19 mouse cellular contexts compared by ENCODE assay signal in genomic region chr13:102912867-102913266, GRCm38 (mm10).
DNase-seq lines count a peak whose midpoint lies in the region; ATAC-seq and TF ChIP-seq lines count a peak whose summit lies in the region.
"Had no signal": no experiment of that assay in that cellular context is flagged by ENCODE, and none has a peak within 500 bp of the region (broad histone marks: within the 10 kb centered on the region; RNA-seq: fewer than 3 reads in every experiment).

No protein-coding gene starts in this region.

- no peaks in the 10 kb centered on the region for H3K36me3 ChIP-seq in hindbrain, postnatal 0 days (ENCODE audit: insufficient read depth, low read length)
- H3K36me3 ChIP-seq in hindbrain, embryonic 16.5 days (ENCODE audit: control insufficient read depth, insufficient read depth, low read length): no peaks in the 10 kb centered on the region
- H3K36me3 ChIP-seq in neural tube, embryonic 14.5 days (ENCODE audit: control insufficient read depth, insufficient read depth, low read length): no peaks in the 10 kb centered on the region
- H3K36me3 ChIP-seq: embryonic facial prominence, embryonic 15.5 days; forebrain, embryonic 10.5 days had no signal

- no peak overlapping the region for H3K9ac ChIP-seq in hindbrain, postnatal 0 days (replicated peaks; ENCODE audit: low read length)
- H3K9ac ChIP-seq in hindbrain, embryonic 16.5 days (ENCODE audit: low read depth, low read length): no peak overlapping the region
- H3K9ac ChIP-seq in neural tube, embryonic 14.5 days (replicated peaks; ENCODE audit: low read depth, low read length): no peak overlapping the region
- H3K9ac ChIP-seq: embryonic facial prominence, embryonic 15.5 days; heart, embryonic 12.5 days had no signal

- no peak overlapping the region for H3K4me2 ChIP-seq in hindbrain, postnatal 0 days (ENCODE audit: low read depth, low read length)
- H3K4me2 ChIP-seq in hindbrain, embryonic 16.5 days (ENCODE audit: low read length): no peak overlapping the region
- no peak overlapping the region for H3K4me2 ChIP-seq in neural tube, embryonic 14.5 days (ENCODE audit: low read depth, low read length)
- H3K4me2 ChIP-seq: embryonic facial prominence, embryonic 15.5 days; heart, embryonic 12.5 days had no signal

- no peak for ATAC-seq in hindbrain, postnatal 0 days
- ATAC-seq in hindbrain, embryonic 16.5 days: no peak
- ATAC-seq in neural tube, embryonic 14.5 days (ENCODE audit: low read depth): no peak
- ATAC-seq: forebrain, embryonic 14.5 days had no signal

- no peaks in the 10 kb centered on the region for H3K9me3 ChIP-seq in hindbrain, postnatal 0 days (ENCODE audit: low read length)
- H3K9me3 ChIP-seq in hindbrain, embryonic 16.5 days (ENCODE audit: control insufficient read depth, low read length): 0 out of 2 replicates have a peak, but pooled peaks cover 2% of the 10 kb centered on the region
- no peaks in the 10 kb centered on the region for H3K9me3 ChIP-seq in neural tube, embryonic 14.5 days (ENCODE audit: control insufficient read depth, low read length)
- H3K9me3 ChIP-seq: embryonic facial prominence, embryonic 15.5 days; forebrain, embryonic 10.5 days; heart, embryonic 12.5 days had no signal

- no peak for TF ChIP-seq CTCF in hindbrain, postnatal 0 days (IDR thresholded peaks at IDR 0.05; ENCODE audit: low read depth)

- no peak overlapping the region for H3K4me3 ChIP-seq in hindbrain, postnatal 0 days (ENCODE audit: low read length)
- no peak overlapping the region for H3K4me3 ChIP-seq in hindbrain, embryonic 16.5 days (ENCODE audit: low read length)
- no peak overlapping the region for H3K4me3 ChIP-seq in neural tube, embryonic 14.5 days (ENCODE audit: low read depth, low read length)
- H3K4me3 ChIP-seq: embryonic facial prominence, embryonic 15.5 days; erythroblast, embryonic 14.5 days; forebrain, embryonic 10.5 days; heart, adult 2 months; heart, embryonic 12.5 days had no signal

- H3K4me1 ChIP-seq in hindbrain, postnatal 0 days (ENCODE audit: insufficient read depth, low read length): no peaks in the 10 kb centered on the region
- H3K4me1 ChIP-seq in hindbrain, embryonic 16.5 days (ENCODE audit: control insufficient read depth, insufficient read depth, low read depth, low read length): no peaks in the 10 kb centered on the region
- no peaks in the 10 kb centered on the region for H3K4me1 ChIP-seq in neural tube, embryonic 14.5 days (ENCODE audit: control insufficient read depth, insufficient read depth, low read length)
- H3K4me1 ChIP-seq: embryonic facial prominence, embryonic 15.5 days had no signal

- peak; percentile 69 for DNase-seq in heart, adult 11 months
- no peak for DNase-seq in heart, adult 9 months (ENCODE audit: low spot score in 2 of 2)
- DNase-seq in hindbrain, postnatal 0 days (ENCODE audit: low spot score): no peak
- no peak for DNase-seq in neural tube, embryonic 10.5 days (ENCODE audit: extremely low spot score, low spot score)
- DNase-seq in spleen, postnatal 4 days (ENCODE audit: low spot score in 2 of 2): no peak
- DNase-seq: adrenal gland, postnatal 10 days; cerebellum, adult 11 months; cerebellum, adult 8-10 months; cerebellum, postnatal 14 days; embryo, embryonic 11 days; gastrocnemius, postnatal 10 days; heart, adult 2 months had no signal

- H3K27ac ChIP-seq in hindbrain, postnatal 0 days: peak overlapping the region; percentile 4; the same call in 1 of the 2 replicates
- H3K27ac ChIP-seq in hindbrain, embryonic 16.5 days (ENCODE audit: low read depth, low read length): no peak overlapping the region
- 0 out of 2 replicates have a peak overlapping the region, but pooled peaks have one; percentile 7 for H3K27ac ChIP-seq in neural tube, embryonic 14.5 days (ENCODE audit: low read depth, low read length)
- H3K27ac ChIP-seq: embryonic facial prominence, embryonic 15.5 days; forebrain, embryonic 10.5 days; heart, adult 2 months had no signal

- H3K27me3 ChIP-seq in hindbrain, postnatal 0 days (ENCODE audit: insufficient read depth, low read length): no peaks in the 10 kb centered on the region
- H3K27me3 ChIP-seq in hindbrain, embryonic 16.5 days (replicated peaks; ENCODE audit: control insufficient read depth, insufficient read depth, low read length): no peaks in the 10 kb centered on the region
- no peaks in the 10 kb centered on the region for H3K27me3 ChIP-seq in neural tube, embryonic 14.5 days (ENCODE audit: control insufficient read depth, insufficient read depth, low read length)
- H3K27me3 ChIP-seq: embryonic facial prominence, embryonic 15.5 days; heart, embryonic 12.5 days had no signal

- 81% methylated on average over 12 of the region's 12 CpGs for WGBS in hindbrain, postnatal 0 days
- WGBS in hindbrain, embryonic 16.5 days: 88% methylated on average over 12 of the region's 12 CpGs
- WGBS in neural tube, embryonic 14.5 days: 83% methylated on average over 12 of the region's 12 CpGs
